Mouse (Mus musculus) E14TG2a.4 (cell line): ENCODE data around the gene Myo10.

Experiments used
- CTCF ChIP-seq: conservative IDR thresholded peaks from 2 replicates; pipeline ENCODE4 v1.5.1; 2014; ENCODE audit warnings: low read length
- POU5F1 ChIP-seq: IDR thresholded peaks from 2 replicates; pipeline ENCODE4 v1.6.1; 2014; ENCODE audit warnings: low read length, borderline replicate concordance

DNA sequence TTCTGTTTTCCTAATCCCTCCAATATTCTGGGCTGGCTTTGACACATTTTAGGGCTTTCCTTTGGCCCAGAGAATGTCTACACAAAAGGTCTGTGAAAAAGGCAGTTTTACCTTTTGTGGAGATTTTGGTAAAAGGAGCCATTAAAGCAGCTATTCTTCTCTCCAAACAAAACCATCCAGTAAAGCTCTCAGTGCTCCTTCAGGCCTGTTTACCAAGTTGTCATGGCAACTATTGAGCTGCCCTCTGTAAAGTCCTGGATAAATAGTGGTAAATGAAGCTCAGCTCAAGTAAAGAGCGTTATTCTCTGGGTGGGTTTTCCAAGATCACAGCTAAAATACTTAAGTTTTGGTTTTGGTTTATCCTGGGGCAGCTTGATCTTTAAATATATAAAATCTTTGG is 130.3 kb downstream of the Myo10 start:
- TF ChIP-seq CTCF (no peak), POU5F1 (no peak)
